Mouse (Mus musculus) kidney, adult 2 months (tissue): ENCODE measurements around the gene Mpeg1. TPM values are rescaled to one million over a fixed set of nuclear protein-coding genes. Genes with fewer than 3 reads are reported as not detected.

ENCODE experiments used
- DNase-seq: peaks from one replicate; pipeline ENCODE4 v3.0.0; 2021
- H3K27ac ChIP-seq: fragments of 200-500 bp; 2 replicates; pipeline ENCODE4 v1.5.1; 2012; ENCODE audit warnings: low read depth, low read length, control low read depth, inconsistent platforms; ENCODE audit not compliant: insufficient read depth
- H3K27me3 ChIP-seq: fragments of 200-500 bp; replicated peaks from 2 replicates; pipeline ENCODE4 v1.6.1; 2012; ENCODE audit warnings: mild to moderate bottlenecking, moderate library complexity, low read length, inconsistent platforms; ENCODE audit not compliant: control insufficient read depth, insufficient read depth
- H3K36me3 ChIP-seq: fragments of 200-500 bp; 2 replicates; pipeline ENCODE4 v1.6.1; 2012; ENCODE audit warnings: mild to moderate bottlenecking, moderate library complexity, low read length, inconsistent platforms; ENCODE audit not compliant: control insufficient read depth, insufficient read depth
- H3K4me1 ChIP-seq: fragments of 200-500 bp; 2 replicates; pipeline ENCODE4 v1.6.1; 2011; ENCODE audit warnings: low read length; ENCODE audit not compliant: control insufficient read depth, insufficient read depth
- H3K4me3 ChIP-seq: fragments of 200-500 bp; 2 replicates; pipeline ENCODE4 v1.5.1; 2011; ENCODE audit warnings: mild to moderate bottlenecking, low read depth, low read length, control low read depth; ENCODE audit not compliant: insufficient read depth
- CTCF ChIP-seq: fragments of 200-500 bp; conservative IDR thresholded peaks from 2 replicates; pipeline ENCODE4 v1.5.1; 2011; ENCODE audit warnings: low read depth, mild to moderate bottlenecking, control low read depth, low read length, moderate library complexity, mixed read lengths; ENCODE audit not compliant: insufficient read depth, insufficient read length
- POLR2A ChIP-seq: fragments of 200-500 bp; IDR thresholded peaks from one replicate; pipeline ENCODE4 v1.6.1; 2011; ENCODE audit warnings: low read depth, low read length, control low read depth
- WGBS: fragments of 180-500 bp; shearing (Covaris S2); methylation state at CpG from one replicate; pipeline ENCODE4 v1.1.7; 2018; 5-methylcytosine and 5-hydroxymethylcytosine counted together
- polyA plus RNA-seq: library from polyadenylated mRNA; depleted of rRNA; stranded (reverse); fragments of >200 nt; gene quantifications from 2 replicates; pipeline ENCODE4 v1.2.3, GENCODE M21; 2012

Mpeg1 gene
- polyA plus RNA-seq, 1 experiment: 7.4 TPM

DNA sequence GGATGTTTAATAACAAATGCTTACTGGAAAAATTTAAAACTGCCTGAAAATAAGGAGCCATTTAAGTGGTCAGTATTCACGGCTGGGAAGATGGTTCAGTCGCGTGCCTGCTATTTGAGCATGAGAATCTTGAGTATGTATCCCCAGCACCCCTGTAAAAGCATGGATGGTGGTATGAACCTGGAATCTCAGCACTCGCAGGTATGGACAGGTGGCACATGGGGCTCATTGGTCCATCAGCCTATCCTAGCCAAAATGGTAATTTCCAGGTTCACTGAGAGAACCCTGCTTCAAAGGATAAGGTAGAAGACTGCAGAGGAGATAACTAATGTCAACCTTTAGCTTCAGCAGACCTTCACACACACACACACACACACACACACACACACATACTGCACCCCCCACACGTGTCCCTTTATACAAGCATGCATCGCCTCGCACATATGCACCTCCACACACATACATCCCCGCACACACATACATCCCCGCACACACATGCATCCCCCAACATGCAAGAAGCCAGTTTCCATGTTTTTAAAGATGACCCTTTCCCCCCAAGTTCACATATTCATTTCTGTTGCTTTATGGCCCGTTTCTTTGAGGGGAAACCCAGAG, 5.1 kb downstream of the Mpeg1 start:
- Histone ChIP-seq H3K4me3 (no peak overlapping the region), H3K27ac (no peak overlapping the region), H3K27me3 (no peaks in the 10 kb centered on the region), H3K36me3 (no peaks in the 10 kb centered on the region), H3K4me1 (no peaks in the 10 kb centered on the region)
- DNase-seq: no peak
- 92% methylated on average over 10 of the region's 10 CpGs for WGBS
- TF ChIP-seq POLR2A (no peak), CTCF (no peak)

DNA sequence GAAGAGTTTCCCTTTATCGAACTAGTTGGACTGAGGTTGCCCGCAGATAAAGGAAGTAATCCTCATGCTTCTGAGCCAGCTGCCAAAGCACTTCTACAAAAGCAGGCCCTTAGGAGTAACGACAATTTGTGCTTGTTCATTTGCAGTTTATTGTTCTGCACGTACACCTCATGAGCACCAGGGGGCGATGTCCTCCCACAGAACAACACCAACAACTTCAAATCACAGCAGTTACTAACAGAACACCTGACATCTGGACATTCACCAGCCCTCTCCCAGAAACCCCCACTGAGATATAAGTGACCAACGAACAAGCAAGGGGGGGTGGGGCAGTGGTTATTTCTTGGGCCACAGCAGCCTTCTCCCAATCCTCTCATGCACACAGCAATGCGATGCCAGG, 5.6 kb downstream of the Mpeg1 start:
- DNase-seq: peak; percentile 85
- H3K4me3 ChIP-seq: no peak overlapping the region
- no peaks in the 10 kb centered on the region for H3K36me3 ChIP-seq
- no peak for TF ChIP-seq POLR2A
- peak; percentile 98 for TF ChIP-seq CTCF
- no peak overlapping the region for H3K27ac ChIP-seq
- 23% methylated on average over 7 of the region's 7 CpGs for WGBS
- H3K27me3 ChIP-seq: no peaks in the 10 kb centered on the region
- no peaks in the 10 kb centered on the region for H3K4me1 ChIP-seq

DNA sequence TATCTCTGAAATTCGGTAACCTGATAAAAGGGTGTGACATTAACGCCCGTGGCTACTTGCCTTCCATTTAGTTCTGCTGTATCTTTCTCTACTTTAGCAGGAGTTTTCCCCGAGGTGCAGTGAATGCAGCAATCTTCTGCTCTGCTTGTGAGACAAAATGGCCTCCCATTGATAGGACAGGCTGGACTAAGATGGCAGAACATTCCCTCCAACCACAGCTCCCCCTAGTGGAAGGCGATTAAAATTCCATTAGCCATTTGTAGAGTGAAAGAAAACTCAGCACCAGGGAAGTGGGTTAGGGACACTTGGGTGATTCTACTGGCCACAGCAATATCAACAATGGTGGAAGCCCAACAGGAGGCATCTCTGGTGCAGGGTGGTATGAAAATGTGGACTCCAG, 6.9 kb downstream of the Mpeg1 start:
- no peaks in the 10 kb centered on the region for H3K4me1 ChIP-seq
- no peaks in the 10 kb centered on the region for H3K27me3 ChIP-seq
- H3K36me3 ChIP-seq: no peaks in the 10 kb centered on the region
- WGBS: 89% methylated on average over 5 of the region's 5 CpGs
- DNase-seq: no peak
- no peak overlapping the region for H3K4me3 ChIP-seq
- no peak for TF ChIP-seq POLR2A
- peak; percentile 56 for TF ChIP-seq CTCF
- no peak overlapping the region for H3K27ac ChIP-seq

DNA sequence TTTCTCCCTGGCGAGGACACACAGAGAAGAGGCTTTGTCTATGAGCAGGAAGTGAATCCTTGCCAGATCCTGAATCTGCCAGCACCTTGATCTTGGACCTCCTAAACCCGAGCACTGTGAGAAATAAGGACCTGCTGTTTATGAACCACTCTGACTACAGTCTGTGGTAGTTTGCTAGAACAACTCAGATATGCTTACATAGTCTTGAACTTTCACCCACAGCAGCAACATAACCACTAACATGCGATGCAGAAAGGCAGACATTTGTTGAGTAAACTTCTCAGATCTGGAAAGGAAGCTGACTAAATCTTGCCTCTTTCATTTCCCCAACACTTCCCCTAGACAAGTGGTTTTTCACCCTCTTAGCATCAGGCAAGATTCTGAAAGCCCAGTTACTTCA, 11.3 kb downstream of the Mpeg1 start:
- Histone ChIP-seq H3K36me3 (no peaks in the 10 kb centered on the region), H3K27ac (no peak overlapping the region), H3K4me1 (peaks cover 11% of the 10 kb centered on the region), H3K27me3 (no peaks in the 10 kb centered on the region), H3K4me3 (no peak overlapping the region)
- TF ChIP-seq CTCF (no peak), POLR2A (no peak)
- WGBS: 42% methylated on average over 3 of the region's 3 CpGs
- DNase-seq: no peak

DNA sequence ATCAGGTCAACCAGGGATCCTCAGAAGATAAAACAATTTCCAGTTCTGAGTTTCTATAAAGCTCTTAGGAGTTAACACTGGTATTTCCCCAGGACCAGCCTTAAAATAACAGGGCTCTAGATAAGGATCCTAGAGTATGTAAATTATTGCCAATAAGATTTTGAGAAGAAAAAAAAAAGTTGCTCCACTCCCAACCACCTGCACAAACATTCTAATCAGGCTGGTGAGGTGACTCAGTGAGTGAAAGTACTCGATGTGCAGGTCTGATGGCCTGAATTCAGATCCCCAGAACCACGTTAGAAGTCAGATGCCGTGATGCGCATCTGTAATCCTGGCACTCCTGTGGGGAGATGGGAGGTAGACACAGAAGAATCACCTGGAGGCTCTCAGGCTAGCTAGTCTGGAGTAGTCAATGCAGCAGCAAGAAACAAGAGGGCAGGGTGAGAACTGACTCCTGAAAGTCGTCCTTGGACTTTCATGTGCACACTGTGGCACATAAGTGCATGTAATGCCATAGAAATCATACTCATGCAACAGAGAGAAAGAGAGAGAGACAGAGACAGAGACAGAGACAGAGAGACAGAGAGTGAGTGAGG, 11.9 kb downstream of the Mpeg1 start:
- Histone ChIP-seq H3K4me3 (no peak overlapping the region), H3K4me1 (peaks cover 15% of the 10 kb centered on the region), H3K27ac (no peak overlapping the region), H3K27me3 (no peaks in the 10 kb centered on the region), H3K36me3 (no peaks in the 10 kb centered on the region)
- WGBS: 79% methylated on average over 5 of the region's 5 CpGs
- DNase-seq: no peak
- TF ChIP-seq CTCF (no peak), POLR2A (no peak)

DNA sequence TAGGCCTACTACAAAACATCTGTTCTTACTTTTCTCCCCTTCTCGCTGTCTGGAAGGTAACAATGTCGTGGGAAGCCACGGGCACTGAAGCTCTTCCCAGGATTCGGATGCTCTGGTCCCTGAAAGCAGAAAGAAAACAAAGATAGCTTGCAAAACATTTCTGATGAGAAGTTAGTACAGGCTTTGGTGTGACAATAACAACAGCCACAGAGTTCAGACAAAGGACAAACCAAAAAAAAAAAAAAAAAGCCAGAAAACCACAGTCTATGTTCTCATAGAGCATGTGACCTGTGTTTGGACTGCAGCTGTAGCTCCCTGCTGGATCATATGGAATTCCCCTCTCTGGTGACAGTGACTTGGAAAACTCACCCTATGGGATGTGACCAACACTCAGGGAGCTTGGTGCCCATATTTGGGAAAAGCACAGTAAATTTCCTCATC, 12.6 kb downstream of the Mpeg1 start:
- no peak for DNase-seq
- 77% methylated on average over 4 of the region's 4 CpGs for WGBS
- Histone ChIP-seq H3K4me3 (no peak overlapping the region), H3K27ac (no peak overlapping the region), H3K4me1 (peaks cover 15% of the 10 kb centered on the region), H3K36me3 (no peaks in the 10 kb centered on the region), H3K27me3 (no peaks in the 10 kb centered on the region)
- TF ChIP-seq POLR2A (no peak), CTCF (no peak)

DNA sequence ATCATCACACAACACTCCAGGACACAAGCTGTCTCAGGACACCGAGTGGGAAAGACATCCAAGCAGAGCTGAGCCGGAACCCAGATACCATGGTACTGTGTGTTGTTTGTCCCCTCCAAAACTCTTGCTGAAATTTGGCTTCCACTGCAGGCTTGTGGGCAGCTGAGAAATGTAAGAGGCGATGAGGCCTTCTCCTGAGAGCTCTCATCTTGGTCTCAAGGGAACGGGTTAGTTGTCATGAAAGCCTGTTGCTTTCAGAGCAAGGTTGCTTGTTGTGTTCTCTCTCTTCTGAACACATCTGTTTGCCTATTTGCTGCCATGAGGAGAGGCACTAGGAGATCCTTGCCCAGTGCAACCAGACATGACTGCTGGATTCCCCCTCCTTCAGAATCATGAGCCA, 13.4 kb downstream of the Mpeg1 start:
- TF ChIP-seq POLR2A (no peak), CTCF (no peak)
- H3K4me1 ChIP-seq: peaks cover 15% of the 10 kb centered on the region
- WGBS: 93% methylated on average over 4 of the region's 4 CpGs
- no peaks in the 10 kb centered on the region for H3K27me3 ChIP-seq
- no peak overlapping the region for H3K4me3 ChIP-seq
- DNase-seq: no peak
- H3K27ac ChIP-seq: no peak overlapping the region
- no peaks in the 10 kb centered on the region for H3K36me3 ChIP-seq
